Mouse (Mus musculus) lung, postnatal 14 days (tissue): Measurements from ENCODE around the gene Ercc4.
A peak's percentile ranks its signal among the peaks of the same experiment; 100 is the strongest.
"Not testable (repeated sequence)": the region's sequence is repeated elsewhere in the genome, so short reads cannot be mapped to it uniquely, and the experiment has no call there.

ENCODE experiments used
- DNase-seq: peaks from one replicate; pipeline ENCODE4 v3.0.0; 2021

The Ercc4 gene

DNA sequence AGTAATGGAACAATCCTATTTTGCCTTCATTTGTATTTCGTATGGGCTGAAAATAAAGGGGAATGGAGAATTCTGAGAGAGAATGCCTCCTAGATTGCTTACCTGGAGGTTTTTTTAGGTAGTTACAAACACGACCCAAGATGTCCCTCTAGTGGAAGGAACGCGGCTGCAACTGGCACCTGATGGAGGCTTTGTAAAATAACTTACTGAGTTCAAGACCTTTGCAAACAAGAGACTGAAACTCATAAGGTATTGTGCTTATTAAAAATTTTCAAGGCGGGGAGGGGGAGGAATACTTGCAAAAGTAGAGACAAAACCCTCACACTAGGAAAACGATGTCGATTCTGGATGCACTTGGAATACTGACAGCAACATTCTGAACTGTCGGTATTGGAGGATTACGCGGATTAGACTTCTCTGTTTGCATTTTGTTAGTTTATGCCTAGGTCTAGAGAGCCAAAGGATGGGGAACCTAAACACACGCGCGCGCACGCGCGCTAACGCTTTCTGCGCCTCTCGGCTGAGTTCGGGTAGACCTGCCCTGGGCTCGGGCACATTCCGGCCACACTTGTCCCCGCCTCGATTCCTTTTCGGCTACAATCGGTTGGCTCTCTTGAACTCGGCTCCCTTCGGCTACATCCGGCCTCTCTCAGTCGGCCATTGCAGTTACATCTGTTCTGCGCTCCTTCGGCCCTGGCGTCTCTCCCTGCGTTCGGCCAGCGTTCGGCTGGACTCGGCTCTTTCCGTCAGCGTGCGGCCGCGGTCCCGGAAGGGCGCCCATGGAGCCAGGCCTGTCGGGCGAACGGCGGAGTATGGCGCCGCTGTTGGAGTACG, at the start of gene Ercc4:
TSS of gene Ercc4 (plus strand) at position 529 of the 834 bp plus-strand sequence.
- DNase-seq, result peak; percentile 98

DNA sequence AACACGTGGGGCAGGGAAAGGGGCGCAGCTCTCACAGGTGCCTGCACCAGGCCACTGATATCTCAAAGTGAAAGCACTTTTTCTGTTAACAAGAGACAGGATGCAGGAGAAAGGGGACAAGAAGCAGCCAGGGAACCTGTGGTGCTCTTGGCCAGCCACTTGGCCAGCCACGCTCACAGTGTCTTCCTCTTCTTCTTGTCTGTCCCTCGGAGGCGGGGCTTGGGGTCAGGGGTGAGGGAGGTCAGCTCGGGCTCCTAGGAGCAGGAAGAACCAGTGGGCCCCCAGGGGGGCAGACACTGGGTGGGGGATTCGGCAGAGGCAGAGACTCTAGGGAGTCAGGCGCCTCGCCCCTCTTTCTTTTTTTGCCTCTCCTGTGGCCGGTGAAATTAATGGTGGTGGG, 48.4 kb upstream of the Ercc4 start:
- DNase-seq, result no peak

DNA sequence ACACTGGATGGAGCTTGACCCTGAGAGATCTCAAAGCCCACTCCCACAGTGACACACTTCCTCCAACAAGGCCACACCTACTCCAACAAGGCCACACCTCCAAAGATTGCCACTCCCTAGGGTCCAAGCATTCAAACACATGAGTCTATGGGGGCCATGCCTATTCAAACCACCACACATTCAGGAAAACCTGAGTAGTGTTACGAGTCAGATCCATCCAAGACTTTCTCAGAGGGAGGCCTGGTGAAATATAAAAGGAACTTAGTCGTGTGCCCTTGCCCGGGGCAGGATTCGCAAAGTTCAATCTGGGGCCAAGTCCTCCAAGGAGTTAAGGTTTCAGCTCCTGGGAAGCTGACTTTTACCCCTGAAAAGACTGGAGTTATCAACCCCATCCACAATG, 35.3 kb upstream of the Ercc4 start:
- no peak for DNase-seq

DNA sequence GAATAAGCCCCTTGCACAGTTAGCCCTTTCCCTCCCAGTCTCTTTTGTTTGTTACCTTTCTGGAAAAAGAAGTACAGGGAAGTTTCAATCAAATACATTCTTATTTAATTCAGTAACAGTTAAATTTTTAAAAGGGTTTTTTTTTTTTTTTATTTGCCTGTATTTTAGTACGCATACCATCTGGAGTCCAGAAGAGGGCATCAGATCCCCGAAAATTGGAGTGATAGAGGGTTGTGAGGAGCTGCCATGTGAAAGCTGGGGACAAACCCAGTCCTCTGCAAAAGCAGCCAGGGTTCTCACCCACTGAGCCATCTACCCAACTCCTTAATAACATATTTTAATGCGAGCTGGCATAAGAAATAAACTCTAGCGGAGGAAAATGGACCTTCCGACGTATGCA, 29.3 kb upstream of the Ercc4 start:
- DNase-seq, result no peak

DNA sequence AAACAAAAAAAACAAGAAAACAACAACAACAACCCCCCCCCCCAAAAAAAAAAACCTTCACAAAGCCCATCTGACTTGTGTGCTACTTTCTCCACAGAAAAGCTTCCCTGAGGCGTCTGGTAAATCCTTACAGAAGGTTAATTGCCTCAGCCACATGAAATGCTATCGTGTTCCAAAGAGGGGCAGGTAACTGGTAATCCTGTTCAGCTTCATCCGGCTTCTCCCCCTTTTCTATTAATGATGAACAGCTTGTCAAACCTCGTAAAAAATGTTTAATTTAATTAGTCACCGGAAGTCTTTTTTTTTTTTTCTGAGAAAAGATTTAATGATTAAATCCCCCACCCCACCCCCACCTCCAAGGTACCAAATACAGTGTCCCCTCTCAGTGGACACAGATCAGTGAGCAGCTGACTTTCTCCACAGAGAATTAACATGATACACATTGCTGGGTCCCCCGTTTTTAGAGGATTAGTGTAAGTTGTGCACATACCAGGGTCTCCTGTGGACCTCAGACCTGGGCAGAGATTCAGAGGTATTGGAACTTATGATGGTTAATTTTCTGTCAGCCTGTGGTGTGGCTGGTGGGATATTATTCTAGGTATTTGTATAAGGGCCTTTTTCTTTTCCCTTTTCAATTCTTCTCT, 26.2 kb upstream of the Ercc4 start:
- no peak for DNase-seq

DNA sequence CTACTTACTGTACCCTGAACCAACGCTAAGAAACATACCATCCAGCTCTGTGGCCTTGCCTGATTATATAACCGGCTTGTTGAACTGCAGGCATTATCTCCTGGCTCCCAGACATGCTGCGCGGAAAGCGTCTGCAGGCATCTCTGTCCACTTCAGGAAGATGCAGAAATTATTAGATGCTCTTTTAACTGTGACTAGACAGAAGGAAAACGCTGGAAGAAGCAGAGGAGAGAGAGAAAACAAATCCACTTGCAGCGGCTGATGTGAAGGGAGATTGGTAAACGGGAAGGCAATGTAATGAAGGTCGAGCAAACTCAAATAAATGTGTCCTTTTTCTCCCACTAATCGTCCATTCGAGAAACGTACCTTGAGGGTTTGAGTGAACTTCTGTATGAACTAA, 1.1 kb upstream of the Ercc4 start:
- DNase-seq, result no peak

DNA sequence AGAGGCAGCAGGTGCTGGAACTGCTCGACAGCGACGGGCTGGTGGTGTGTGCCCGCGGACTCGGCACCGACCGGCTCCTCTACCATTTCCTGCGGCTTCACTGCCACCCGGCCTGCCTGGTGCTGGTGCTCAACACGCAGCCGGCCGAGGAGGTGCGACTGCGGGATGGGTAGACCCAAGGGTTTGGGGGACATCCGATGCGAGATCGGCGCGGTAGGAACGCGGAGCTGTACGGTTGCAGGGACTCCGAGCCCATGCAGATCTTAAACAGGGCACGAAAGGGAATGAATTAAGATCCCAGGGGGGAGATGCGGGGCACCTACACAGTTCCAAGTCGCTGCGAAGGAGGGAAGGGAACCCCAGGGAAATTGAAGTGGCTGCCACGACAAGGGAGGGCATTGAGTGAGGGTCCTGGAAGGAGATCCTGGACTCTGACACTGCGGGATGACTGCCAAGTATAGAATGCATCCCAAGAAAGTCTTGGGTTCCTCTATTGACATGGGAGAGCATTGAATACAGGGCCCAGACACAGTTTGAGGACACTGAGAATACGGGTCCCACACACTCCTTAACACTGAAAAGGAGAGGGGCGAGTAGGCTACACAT, 609 bp downstream of the Ercc4 start:
- DNase-seq, result no peak

DNA sequence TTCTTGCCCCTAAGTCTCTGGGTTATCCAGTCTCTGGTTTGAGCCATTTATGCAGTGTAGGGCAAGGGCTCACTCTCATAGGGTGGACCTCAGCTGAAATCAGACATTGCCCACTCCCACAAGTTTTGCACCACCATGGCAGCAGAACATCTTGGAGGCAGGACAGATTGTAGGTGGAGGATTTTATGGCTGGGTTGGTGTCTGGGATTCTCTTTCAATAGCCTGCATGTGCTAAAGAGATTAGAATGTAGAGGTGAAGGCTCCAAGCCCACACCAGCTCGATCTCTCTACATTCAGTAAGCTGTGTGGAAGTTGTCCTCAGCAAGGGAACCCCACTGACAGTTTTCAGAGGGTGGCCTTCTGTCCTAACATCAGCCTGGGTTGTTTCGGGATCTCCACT, 5.3 kb downstream of the Ercc4 start:
- no peak for DNase-seq

DNA sequence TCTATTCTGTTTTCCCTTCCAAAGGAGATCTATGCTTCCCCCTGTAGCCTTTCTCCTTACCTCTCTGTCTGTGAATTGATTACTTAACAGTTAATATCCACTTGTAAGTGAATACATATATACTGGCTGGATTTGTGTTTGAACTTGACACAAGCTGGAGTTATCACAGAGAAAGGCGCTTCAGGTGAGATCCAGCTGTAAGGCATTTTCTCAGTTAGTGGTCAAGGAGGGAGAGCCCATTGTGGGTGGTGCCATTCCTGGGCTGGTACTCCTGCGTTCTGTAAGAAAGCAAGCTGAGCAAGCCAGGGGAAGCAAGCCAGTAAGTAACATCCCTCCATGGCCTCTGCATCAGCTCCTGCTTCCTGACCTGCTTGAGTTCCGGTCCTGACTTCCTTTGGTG, 6.0 kb downstream of the Ercc4 start:
- not testable (repeated sequence) for DNase-seq

DNA sequence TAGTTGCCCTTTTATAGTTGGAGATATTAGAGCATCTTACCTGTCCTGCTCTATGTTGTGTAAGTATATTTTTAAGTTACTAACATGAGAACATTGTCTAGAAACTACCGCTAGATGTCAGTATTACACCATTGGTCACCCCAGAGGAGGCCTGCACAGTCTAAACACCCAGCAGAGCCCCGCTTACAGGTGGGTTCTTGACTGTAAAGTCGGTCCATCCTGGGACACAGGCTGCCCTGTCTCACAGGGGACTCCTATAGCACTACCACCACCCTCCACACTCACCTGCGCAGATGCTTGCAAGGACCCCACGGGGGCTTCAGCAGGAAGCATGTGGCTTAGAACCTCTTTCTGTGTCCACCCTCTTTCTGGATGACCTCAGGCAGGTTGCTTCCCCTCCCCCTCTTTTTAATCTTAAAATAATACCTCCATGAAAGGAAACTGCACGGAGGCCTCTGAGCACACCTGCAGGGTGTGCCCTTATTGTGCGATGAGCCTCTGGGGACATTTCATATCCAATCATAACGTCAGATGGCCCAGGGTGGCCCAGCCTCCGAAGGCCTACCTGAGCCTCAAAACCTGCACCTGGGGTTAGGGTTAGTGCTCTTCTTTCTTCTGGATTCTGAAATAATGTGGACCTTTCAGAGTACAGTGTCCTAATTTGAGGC, 7.9 kb downstream of the Ercc4 start:
- DNase-seq, result peak; percentile 51

DNA sequence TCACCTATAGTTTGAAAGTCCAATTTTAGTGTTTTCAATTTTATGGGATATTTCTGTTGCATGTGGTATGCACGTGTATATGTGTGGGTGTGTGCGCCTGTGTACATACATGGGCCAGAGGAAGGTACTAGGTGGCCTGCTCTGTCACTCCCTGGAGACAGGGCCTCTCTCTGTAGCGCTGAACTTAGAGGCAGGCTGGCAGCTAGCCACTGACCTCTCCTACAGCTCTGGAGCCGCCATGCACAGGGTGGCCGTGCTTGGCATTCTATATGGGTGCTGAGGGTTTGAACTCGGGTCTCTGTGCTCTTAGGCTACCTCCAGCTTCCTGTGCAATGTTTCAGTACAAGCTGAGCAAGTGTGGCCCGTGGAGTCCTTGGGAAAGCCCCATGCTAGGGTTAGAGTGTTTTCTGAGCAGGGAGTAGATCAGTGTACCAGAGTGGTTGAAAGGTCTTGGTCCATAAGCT, 8.5 kb downstream of the Ercc4 start:
- DNase-seq, result no peak

DNA sequence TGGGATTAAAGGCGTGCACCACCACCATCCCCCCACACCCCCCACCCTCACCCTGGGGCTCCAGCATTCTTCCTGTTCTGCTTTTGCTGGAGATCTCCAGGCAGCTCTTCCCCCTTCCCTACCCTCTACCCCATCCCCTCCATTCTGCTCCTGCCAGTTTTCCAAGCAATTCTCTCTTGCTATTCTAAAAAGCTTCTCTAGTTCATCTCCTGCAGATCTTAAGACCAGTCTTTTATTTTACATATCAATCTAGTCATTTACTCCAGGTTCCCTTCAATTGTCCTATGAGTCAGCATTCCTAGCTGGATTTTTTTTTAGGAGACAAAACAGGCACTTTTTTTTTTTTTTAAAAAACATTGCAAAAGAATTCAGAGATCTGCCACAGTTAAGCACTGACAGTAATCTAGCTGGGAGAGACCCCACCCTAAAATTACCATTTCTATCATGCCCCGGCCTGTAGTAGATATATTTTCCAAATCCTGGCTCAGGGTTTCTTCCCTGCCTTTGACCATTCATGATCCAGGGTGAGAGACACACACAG, 9.3 kb downstream of the Ercc4 start:
- no peak for DNase-seq

DNA sequence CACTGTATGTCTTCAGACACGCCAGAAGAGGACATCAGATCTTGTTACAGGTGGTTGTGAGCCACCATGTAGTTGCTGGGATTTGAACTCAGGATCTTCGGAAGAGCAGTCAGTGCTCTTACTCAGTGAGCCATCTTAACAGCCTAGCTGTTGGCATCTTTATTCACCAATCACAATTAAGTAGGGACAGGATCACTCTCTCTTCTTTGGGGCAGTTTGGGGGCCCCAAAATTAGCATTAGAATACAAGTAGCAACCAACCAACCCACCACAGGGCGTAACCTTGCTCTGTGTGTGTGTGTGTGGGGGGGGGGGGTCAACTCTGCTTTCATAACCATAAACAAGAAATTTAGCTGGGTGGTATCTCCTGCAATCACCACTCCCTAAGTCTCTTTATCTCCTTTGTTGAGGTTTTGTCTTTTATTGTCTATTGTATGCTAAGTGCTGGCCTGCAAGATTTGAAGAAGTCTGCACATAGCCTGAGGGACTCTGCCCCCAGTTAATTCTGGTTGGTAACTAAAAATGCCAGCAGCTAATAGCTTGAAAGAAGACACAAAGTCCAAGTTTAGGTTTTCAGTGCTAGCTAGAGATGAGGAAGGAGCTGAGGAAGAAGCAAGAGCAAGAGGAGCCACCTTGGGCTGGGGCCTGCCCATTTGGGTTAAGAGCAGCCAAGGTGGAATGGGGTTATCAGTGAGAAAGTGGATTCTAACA, 10.3 kb downstream of the Ercc4 start:
- DNase-seq, result no peak

DNA sequence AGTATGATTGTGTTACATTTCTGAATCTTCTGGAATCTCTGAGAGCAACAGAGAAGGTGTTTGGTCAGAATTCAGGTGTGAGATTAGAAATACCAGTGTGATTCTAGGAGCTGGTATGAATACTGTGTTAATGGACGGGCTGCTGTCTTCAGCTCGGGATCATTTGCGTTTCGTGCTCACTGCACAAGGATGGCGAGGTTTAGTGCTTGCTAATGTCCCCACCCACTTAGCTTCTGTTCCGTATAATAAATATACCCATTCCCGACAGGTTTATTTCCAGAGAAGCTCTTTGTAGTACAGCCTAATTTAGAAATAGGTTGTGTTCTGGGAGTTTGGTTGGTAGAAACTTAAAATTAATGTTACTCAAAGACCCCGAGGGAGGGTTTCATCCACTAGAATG, 15.9 kb downstream of the Ercc4 start:
- DNase-seq, result no peak

DNA sequence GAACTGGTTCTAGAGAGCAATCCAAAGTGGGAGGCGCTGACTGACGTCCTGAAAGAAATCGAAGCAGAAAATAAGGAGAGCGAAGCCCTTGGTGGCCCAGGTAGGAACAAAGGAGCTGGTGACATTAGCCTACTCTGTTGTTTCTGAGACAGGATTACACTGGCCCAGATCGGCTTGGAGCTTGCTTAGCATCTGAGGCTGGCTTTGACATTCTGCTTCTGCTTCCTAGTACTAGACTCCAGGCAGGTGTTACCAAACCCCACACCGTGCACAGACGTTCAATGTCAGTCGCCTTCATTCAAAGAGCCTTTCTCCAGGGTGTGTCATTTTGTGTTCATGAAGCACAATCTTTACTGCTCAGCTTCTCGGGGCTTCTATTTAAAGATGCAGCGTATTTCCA, 18.1 kb downstream of the Ercc4 start:
- DNase-seq, result no peak

DNA sequence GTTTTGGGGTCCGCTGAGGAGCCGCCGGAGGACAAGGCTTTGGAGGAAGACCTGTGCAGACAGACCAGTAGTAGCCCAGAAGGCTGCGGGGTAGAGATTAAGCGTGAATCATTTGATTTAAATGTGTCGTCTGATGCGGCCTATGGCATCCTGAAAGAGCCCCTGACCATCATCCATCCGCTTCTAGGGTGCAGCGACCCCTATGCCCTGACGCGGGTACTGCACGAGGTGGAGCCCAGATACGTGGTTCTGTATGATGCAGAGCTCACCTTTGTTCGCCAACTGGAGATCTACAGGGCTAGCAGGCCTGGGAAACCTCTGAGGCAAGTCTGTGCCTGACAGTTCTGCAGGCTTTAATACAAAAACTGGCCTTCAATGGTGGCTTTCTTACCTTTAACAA, 20.9 kb downstream of the Ercc4 start:
- DNase-seq, result peak; percentile 50

DNA sequence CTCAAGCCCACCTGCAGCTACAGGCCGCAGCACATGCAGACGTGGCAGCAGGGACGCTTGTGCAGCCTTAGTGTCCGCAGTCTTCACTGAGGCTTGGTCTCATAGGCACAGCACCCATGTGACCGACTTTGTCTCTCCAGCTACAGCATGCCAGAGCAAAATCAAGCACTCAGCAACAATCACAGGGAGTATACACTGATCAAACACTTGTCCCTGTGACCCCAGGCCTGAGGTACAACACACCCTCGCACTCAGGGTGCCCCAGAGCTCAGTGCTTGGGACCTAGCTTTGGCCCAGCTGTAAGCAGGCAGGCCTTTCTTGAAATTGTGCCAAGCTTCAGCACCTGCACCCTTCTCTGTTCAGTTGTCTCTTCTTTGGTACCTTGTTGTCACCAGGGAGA, 31.7 kb downstream of the Ercc4 start:
- DNase-seq, result no peak

DNA sequence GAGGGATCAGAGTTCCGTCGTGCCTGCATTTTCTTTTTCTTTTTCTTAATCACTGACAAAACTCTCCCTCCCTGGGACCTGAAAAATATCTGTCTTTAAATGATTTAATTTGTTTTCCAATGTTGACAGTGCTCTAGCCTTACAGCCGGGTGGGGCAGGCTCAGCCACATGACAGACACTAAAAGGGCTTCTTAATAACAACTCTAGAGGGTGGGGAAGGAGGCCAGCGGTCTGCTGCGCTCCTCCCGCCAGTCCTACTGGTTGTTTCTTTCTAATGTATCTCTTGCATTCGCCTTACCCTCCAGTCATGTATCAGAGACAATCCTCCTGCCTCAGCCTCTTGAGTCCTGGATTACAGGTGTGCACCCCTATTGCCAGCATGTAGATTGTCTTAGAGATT, 34.4 kb downstream of the Ercc4 start:
- no peak for DNase-seq

DNA sequence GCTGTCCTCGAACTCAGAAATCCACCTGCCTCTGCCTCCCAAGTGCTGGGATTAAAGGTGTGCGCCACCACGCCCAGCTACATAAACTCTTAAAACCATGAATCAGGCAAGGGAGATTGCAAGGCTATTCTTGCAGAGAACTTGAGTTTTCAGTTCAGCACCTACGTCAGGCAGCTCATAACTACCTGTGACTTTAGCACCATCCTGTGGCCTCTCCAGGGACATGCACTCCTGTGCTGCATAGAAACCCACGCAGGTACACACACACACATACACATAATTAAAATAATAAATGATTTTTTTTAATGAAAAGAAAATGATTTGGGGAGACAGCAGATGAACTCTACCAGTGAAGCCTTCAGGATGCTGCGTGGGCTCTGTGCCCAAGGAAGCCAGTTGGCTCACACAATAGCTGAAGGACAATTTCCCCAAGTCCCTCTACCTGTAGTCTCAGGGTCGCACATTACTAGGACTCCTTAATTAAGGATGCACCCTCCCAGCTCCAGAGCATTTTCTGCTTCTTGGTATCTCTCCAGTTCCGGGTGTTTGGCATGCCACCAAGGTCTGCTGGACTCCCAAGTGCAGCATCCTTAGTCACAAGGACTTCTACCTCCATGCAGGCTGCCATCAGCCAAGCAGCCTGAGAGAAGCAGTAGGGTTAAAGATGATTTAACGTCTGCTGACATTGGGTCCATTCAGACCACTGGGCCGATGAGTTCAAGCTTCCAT, 35.4 kb downstream of the Ercc4 start:
- DNase-seq, result no peak

DNA sequence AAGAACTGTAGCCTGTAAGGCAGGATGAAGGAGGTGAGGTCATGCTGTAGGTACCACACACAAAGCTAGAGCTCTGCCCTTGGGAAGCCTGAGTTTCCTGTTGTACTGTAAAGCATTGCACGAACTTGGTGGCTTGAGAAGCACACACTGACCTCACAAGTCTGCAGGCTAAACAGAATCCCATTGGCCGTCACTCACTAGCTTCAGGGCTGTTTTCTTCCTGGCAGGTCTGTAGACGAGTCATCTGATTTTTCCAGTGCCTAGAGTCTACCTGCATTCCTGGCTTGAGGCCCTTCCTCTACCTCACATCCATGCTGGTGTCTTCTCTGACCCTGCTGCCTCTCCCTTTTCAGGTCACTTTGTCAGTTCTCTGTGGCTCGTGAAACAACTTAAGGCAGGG, 36.7 kb downstream of the Ercc4 start:
- no peak for DNase-seq

DNA sequence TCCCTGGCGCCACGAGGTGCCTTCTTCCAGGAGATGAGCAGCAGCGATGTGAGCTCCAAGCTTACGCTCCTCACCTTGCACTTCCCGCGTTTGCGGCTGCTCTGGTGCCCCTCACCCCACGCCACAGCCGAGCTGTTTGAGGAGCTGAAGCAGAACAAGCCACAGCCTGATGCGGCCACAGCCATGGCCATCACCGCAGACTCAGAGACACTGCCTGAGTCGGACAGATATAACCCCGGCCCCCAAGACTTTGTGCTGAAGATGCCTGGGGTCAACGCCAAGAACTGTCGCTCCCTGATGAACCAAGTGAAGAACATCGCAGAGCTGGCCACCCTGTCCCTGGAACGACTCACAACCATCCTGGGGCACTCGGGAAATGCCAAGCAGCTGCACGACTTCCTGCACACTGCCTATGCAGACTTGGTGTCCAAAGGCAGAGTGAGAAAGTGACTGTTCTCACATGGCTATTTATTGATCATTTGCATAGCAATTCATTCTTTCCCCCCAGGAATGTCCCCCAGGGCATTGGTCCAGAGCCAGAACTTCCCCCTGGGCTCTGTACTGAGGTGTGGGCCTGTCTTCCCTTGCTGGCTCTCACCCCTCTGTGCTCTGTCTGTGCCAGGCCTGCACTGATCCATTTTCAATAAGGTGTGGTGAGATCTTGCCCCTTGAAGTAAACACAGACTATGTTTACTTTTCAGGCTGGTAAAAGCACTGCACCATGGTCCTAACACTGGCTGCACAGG, 38.5 kb downstream of the Ercc4 start:
- no peak for DNase-seq
